Mouse (Mus musculus): Measurements from ENCODE around the gene Vmn2r80. TPM values are rescaled to one million over a fixed set of nuclear protein-coding genes. Genes with fewer than 3 reads are reported as not detected.

Gene Vmn2r80
- polyA plus RNA-seq, 1 experiment from 2014 or later = not detected

Other genes starting within 250 kb of the Vmn2r80 start
- gene Olfr1354, start 235.6 kb upstream of the Vmn2r80 start, polyA plus RNA-seq (2015; fragmentation: Nextera tagmentation; extraction: Ambion mirVana) = not detected in 2 replicates
- gene Olfr8, start 198.1 kb upstream of the Vmn2r80 start, polyA plus RNA-seq (2015; fragmentation: Nextera tagmentation; extraction: Ambion mirVana) = not detected in 2 replicates
- gene Olfr1353, start 185.5 kb upstream of the Vmn2r80 start, polyA plus RNA-seq (2015; fragmentation: Nextera tagmentation; extraction: Ambion mirVana) = not detected in 2 replicates
- gene Olfr1352, start 167.7 kb upstream of the Vmn2r80 start, polyA plus RNA-seq (2015; fragmentation: Nextera tagmentation; extraction: Ambion mirVana) = not detected in 2 replicates
- not detected in 2 replicates for gene Olfr1351, start 136.3 kb upstream of the Vmn2r80 start, polyA plus RNA-seq (2015; fragmentation: Nextera tagmentation; extraction: Ambion mirVana)
- gene Olfr57, start 120.0 kb upstream of the Vmn2r80 start, polyA plus RNA-seq (2015; fragmentation: Nextera tagmentation; extraction: Ambion mirVana) = 0.28 and 0.57 TPM in 2 replicates
- gene 2610008E11Rik, start 51.2 kb upstream of the Vmn2r80 start, polyA plus RNA-seq (2015; fragmentation: Nextera tagmentation; extraction: Ambion mirVana) = 59.1 and 63.2 TPM in 2 replicates
- gene Vmn2r81, start 98.9 kb downstream of the Vmn2r80 start, polyA plus RNA-seq (2015; fragmentation: Nextera tagmentation; extraction: Ambion mirVana) = not detected in 2 replicates
- gene Vmn2r82, start 207.8 kb downstream of the Vmn2r80 start, polyA plus RNA-seq (2015; fragmentation: Nextera tagmentation; extraction: Ambion mirVana) = not detected in 2 replicates